Mouse (Mus musculus) liver, embryonic 16.5 days (tissue): Measurements from ENCODE around the gene Gm21972. TPM values are rescaled to one million over a fixed set of nuclear protein-coding genes. Genes with fewer than 3 reads are reported as not detected.

ENCODE experiments used
- ATAC-seq: fragments of 200-750 bp; cut with Nextera tagmentation; 2 replicates; pipeline ENCODE4 v1.8.0; 2017; ENCODE audit warnings: low read depth, mild to moderate bottlenecking, moderate number of reproducible peaks, moderate library complexity
- H3K27ac ChIP-seq: fragments of 300-500 bp; sonication (generic); 2 replicates; pipeline ENCODE4 v1.5.1; 2014; ENCODE audit warnings: mild to moderate bottlenecking, low read length
- H3K27me3 ChIP-seq: fragments of 300-500 bp; sonication (generic); 2 replicates; pipeline ENCODE4 v1.6.1; 2014; ENCODE audit warnings: low read depth, low read length, mixed read lengths; ENCODE audit not compliant: control insufficient read depth, insufficient read depth
- H3K36me3 ChIP-seq: fragments of 300-500 bp; sonication (generic); 2 replicates; pipeline ENCODE4 v1.6.1; 2014; ENCODE audit warnings: mild to moderate bottlenecking; ENCODE audit not compliant: control insufficient read depth, insufficient read depth
- H3K4me1 ChIP-seq: fragments of 300-500 bp; sonication (generic); 2 replicates; pipeline ENCODE4 v1.6.1; 2014; ENCODE audit warnings: low read depth, low read length, mixed read lengths; ENCODE audit not compliant: control insufficient read depth
- H3K4me2 ChIP-seq: fragments of 300-500 bp; sonication (generic); 2 replicates; pipeline ENCODE4 v1.6.1; 2014; ENCODE audit warnings: low read depth, low read length, mixed read lengths
- H3K4me3 ChIP-seq: fragments of 300-500 bp; sonication (generic); 2 replicates; pipeline ENCODE4 v1.5.1; 2014; ENCODE audit warnings: low read depth, mild to moderate bottlenecking, low read length
- H3K9ac ChIP-seq: fragments of 300-500 bp; sonication (generic); 2 replicates; pipeline ENCODE4 v1.6.1; 2014; ENCODE audit warnings: low read depth, low read length
- H3K9me3 ChIP-seq: fragments of 300-500 bp; sonication (generic); replicated peaks from 2 replicates; pipeline ENCODE4 v1.6.1; 2016; ENCODE audit warnings: low read length; ENCODE audit not compliant: control insufficient read depth
- WGBS: fragments of 180-500 bp; shearing (Covaris S2); extraction: QIAGEN DNeasy Blood & Tissue Kit; methylation state at CpG from one replicate; pipeline ENCODE4 v1.1.7; 2014; ENCODE audit not compliant: insufficient replicate concordance; 5-methylcytosine and 5-hydroxymethylcytosine counted together
- polyA plus RNA-seq: library from polyadenylated mRNA; unstranded; fragments of >200 nt; fragmentation: Nextera tagmentation; extraction: Ambion mirVana; gene quantifications from 2 replicates; pipeline ENCODE4 v1.2.1, GENCODE M21; 2015

Gene Gm21972
- polyA plus RNA-seq, 1 experiment from 2014 or later: not detected

DNA sequence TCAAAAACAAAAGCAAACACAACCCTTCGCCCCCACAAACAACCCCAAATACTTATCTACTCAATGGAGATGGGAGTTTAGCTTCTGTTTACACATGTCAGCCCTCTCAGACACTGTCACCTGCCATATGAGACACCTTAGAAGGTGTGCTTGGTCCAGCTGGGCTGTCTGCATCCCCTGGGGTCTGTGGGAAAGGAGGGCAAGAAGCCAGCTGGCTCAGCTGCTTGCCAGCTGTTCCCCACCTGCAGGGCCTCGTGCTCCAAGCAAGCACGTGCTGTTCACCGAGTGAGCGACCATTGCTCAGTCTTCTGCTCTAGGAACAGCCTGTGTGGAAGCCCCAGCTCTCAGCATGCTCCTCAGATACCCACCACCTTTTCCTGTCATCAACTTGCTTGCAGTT lies 65.6 kb downstream of the Gm21972 start:
- no peak overlapping the region for H3K4me3 ChIP-seq
- H3K36me3 ChIP-seq: peaks cover 10% of the 10 kb centered on the region; the same call in 1 of the 2 replicates
- H3K27ac ChIP-seq: no peak overlapping the region
- H3K4me2 ChIP-seq: no peak overlapping the region
- 80% methylated on average over 5 of the region's 5 CpGs for WGBS
- no peaks in the 10 kb centered on the region for H3K4me1 ChIP-seq
- H3K9me3 ChIP-seq: no peaks in the 10 kb centered on the region
- ATAC-seq: no peak
- H3K9ac ChIP-seq: no peak overlapping the region
- H3K27me3 ChIP-seq: no peaks in the 10 kb centered on the region

DNA sequence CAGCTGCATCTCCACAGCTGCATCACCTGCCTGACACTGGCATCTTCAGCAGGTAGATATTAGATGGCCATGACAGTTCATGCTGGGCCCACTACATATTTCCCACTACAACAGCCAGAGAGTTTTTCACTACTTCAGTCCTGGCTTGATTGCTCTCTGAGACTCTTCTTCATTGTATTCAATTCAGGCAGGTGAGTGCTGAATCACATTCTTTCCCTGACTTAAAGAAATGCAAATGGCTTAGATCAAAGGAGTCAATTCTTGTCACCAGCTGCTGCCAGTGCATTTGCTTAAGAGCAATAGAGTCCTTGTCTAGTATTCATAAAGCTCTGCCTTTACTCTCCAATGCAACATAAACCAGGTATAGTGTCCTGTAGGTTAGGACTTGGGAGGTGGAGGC lies 67.9 kb downstream of the Gm21972 start:
- Histone ChIP-seq H3K9ac (no peak overlapping the region), H3K27me3 (no peaks in the 10 kb centered on the region), H3K4me3 (no peak overlapping the region), H3K4me2 (no peak overlapping the region), H3K27ac (no peak overlapping the region), H3K4me1 (no peaks in the 10 kb centered on the region), H3K9me3 (no peaks in the 10 kb centered on the region), H3K36me3 (peaks cover 10% of the 10 kb centered on the region; the same call in 1 of the 2 replicates)
- no peak for ATAC-seq

DNA sequence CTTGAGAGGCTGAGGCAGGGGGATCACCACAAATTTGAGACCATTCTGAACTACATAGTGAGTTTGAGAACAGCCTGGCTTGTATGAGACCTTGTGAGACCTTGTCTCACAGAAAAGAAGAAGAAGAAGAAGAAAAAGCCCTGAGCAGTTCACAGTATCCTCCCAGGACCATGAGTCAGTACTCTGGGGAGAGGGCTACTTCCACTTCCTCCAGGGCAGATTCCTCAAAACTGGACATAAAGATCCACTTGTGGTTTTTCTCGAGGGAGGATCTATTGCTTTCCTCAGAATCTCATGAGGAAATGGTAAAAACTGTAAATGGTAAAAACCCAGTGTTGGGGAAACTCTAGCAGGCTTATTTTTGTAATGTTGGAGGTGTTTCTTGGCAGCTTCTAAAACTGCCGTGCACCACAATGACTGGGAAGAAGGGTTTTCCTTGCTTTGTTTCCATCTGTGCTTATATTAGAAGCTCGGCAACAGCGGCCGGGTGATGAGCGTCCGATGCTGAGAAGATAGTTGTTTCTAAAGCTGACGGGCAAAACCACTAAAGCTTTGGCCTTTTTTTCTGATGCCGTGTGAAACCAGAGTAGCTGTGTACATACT lies 69.3 kb downstream of the Gm21972 start:
- no peak overlapping the region for H3K4me3 ChIP-seq
- no peak for ATAC-seq
- H3K9ac ChIP-seq: no peak overlapping the region
- peaks cover 10% of the 10 kb centered on the region; the same call in 1 of the 2 replicates for H3K36me3 ChIP-seq
- no peaks in the 10 kb centered on the region for H3K9me3 ChIP-seq
- H3K4me1 ChIP-seq: no peaks in the 10 kb centered on the region
- no peak overlapping the region for H3K27ac ChIP-seq
- no peaks in the 10 kb centered on the region for H3K27me3 ChIP-seq
- 78% methylated on average over 9 of the region's 9 CpGs for WGBS
- H3K4me2 ChIP-seq: no peak overlapping the region

DNA sequence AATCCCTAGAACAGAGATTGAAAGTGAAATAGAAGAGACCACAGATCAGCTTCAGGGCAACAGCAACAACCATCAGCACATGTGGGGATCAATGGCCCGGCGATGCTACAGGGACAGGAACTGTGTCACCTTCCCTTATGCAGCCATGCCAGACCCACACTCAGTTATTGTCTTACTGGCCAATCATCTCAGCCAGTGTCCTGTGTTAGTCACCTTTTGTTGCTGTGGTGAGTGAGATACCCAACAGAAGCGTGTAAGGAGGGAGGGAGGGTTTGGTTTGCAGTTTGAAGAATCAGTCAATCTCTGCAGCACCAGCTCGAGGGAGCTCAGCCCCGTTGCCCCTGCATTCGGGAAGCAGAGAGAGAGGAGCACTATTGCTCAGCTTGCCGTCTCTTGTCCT lies 77.2 kb downstream of the Gm21972 start:
- Histone ChIP-seq H3K27ac (no peak overlapping the region), H3K27me3 (no peaks in the 10 kb centered on the region), H3K9ac (no peak overlapping the region), H3K9me3 (no peaks in the 10 kb centered on the region), H3K36me3 (no peaks in the 10 kb centered on the region), H3K4me1 (peaks cover 21% of the 10 kb centered on the region), H3K4me2 (no peak overlapping the region), H3K4me3 (no peak overlapping the region)
- ATAC-seq: no peak
- 71% methylated on average over 7 of the region's 7 CpGs for whole genome bisulfite sequencing

DNA sequence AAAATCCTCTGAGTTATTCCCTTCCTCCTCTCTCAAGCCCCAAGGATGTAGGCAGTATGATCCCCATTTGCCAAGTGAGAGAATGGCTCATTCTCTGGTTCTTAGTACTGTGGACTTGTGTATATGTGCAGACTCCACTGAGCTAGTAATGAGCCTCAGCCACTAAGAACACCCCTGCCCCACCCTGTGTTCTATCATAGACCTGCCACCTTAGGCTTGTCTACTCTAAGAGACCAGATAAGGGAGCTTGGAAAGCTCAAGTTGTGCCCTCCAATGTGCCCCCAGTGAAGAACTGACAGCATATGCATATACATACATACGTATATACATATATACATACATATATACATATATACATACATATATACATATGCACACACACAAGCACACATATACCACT lies 78.1 kb downstream of the Gm21972 start:
- no peaks in the 10 kb centered on the region for H3K36me3 ChIP-seq
- H3K27ac ChIP-seq: peak overlapping the region; percentile 68
- peak; percentile 94 for ATAC-seq
- peaks cover 21% of the 10 kb centered on the region for H3K4me1 ChIP-seq
- H3K4me3 ChIP-seq: no peak overlapping the region
- no peak overlapping the region for H3K9ac ChIP-seq
- H3K9me3 ChIP-seq: no peaks in the 10 kb centered on the region
- H3K27me3 ChIP-seq: no peaks in the 10 kb centered on the region
- 23% methylated on average over 1 of the region's 1 CpGs for WGBS
- H3K4me2 ChIP-seq: peak overlapping the region; percentile 47

Other genes with a start within 250 kb of the Gm21972 start
- 52.3 and 54.7 TPM in 2 replicates for gene Itm2c, start 239.4 kb upstream of the Gm21972 start, polyA plus RNA-seq
- 0.13 TPM in 1 of 2 replicates, not detected in the other for gene 4933407L21Rik, start 205.2 kb upstream of the Gm21972 start, polyA plus RNA-seq
- 0.04 and 0.05 TPM in 2 replicates for gene Gpr55, start 172.6 kb upstream of the Gm21972 start, polyA plus RNA-seq
- 0.24 and 0.37 TPM in 2 replicates for gene Spata3, start 116.8 kb upstream of the Gm21972 start, polyA plus RNA-seq
- gene 2810459M11Rik, start 87.8 kb upstream of the Gm21972 start, polyA plus RNA-seq: 19.2 and 21.6 TPM in 2 replicates
- 82.2 and 87.2 TPM in 2 replicates for gene Psmd1, start 69.2 kb upstream of the Gm21972 start, polyA plus RNA-seq
- gene Htr2b, start 21.7 kb upstream of the Gm21972 start, polyA plus RNA-seq: 0.06 and 0.18 TPM in 2 replicates
- 8.4 and 10.6 TPM in 2 replicates for gene Armc9, start 21.1 kb downstream of the Gm21972 start, polyA plus RNA-seq
- 0.65 and 0.68 TPM in 2 replicates for gene B3gnt7, start 169.2 kb downstream of the Gm21972 start, polyA plus RNA-seq
- gene Ncl, start 225.8 kb downstream of the Gm21972 start, polyA plus RNA-seq: 175 and 188 TPM in 2 replicates